Mouse (Mus musculus) frontal cortex, postnatal 10 days (tissue): Measurements from ENCODE around the gene Dand5.

ENCODE experiments used
- DNase-seq, 2 experiments: peaks; one replicate each; pipeline ENCODE4 v3.0.0; 2022; ENCODE audit warnings: low spot score in 2 of 2, mixed read lengths in 1 of 2

Gene Dand5

DNA sequence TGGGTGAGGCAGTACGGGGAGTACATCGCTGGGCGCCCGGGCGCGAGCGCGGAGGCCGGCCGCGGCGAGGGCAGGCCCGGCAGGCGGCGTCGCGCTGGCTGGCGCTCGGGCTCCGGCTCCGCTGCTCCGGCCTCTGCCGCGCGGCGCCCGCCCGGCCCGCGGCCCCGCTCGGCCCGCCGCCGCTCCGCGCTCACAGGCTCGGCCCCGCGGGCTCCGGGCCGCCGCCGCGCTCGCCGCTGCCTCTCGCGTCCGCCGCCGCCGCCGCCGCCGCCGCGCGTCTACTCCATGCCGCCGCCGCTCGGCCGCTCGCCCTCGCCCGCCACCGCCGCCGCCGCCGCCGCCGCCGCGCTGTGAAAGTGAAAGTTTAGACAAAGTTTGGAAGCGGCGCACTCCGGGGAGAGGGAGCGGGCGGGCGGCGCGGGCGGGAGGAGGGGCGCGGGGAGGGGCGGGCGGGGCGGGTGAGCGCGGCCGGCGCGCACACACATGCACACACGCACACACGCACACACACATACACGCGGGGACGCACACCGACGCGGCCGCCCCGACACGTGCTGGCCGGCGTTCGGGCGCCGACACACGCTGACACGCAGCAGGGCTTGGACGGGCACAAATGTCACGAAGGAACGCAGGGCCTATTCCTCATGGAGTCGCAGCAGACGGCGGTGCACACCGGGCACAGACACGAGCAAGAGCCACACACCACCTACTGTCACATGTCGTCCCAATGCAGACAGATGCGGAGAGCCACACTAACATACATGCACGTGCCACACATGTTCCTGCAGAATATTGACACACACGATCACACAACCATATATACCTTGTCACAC lies 22.4 kb downstream of the Dand5 start, which contains the start of gene Nfix:
Gene Nfix, minus strand, starts transcription at position 346 of the 833 bp plus-strand sequence.
- peak in 1 of 2 experiments; percentile 48 for DNase-seq

DNA sequence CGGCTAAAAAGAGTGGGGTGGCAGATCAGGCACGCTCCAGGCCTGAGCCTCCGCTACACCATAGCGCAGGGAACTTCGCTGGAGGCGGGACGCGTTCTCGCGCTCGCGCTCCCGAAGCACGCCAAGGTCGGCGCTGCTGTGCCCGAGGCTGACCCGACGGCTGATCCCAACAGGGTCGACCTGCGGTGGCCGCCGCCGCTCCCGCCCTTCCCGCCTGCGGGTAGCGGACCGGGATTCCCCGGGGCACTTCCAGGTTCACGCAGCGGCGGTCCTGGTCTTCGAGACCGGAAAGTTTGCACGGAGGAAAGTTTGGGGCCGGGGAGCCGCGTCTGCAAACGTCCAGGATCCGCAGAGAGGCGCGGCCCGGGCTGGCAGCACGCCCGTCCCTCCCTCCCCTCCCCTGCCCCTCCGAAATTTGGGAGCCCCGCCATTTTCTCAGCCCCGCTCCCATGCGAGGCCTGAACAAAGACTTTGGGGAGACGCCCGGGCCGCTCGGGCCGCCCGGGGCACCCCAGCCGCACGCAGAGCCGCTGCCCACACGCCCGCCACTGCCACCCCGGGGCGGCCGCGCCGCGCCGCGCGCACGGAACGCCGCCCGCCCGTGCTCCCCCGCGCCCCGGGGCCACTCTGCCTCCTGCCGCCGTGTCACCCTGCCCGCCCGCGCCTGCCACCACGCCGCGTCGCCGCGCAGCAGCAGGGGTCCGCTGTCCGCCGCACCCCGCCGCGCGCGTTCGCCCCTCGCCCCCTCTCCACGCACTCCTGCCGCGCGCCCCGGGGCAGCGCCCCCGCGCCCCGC lies 23.3 kb downstream of the Dand5 start:
- peak in 1 of 2 experiments; percentile 50 for DNase-seq

DNA sequence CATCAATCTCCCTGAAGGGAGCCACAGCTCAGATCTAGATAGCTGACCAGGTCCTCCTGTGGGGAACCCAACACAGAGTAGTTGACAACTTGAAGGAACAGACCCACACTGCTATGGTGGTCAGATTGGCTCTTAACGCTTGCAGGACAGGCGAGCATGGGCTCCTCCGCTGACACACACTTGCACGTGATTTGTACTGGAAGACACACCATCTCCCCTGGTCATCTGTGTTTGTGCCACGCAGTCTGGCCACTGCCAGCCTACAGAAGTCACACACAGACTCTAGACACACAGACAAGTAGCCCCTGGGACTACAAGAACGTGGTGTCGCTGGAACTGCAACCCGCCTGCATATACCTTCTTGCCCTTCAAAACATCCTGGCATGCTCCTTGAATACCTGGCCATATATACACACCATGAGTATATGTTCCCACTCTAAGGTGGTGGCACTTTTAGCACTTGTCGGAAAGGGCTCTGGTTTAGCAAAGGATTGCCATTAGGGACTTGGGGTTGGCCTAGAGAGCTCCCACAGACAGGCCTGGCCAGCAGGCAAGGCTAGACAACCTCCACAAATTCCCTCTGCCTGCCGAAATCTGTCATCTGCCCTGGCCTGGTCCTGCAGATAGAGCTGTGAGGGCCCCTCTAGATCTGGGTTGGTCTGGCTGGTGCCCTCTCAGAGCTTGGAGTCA lies 24.0 kb downstream of the Dand5 start:
- DNase-seq: no peak

DNA sequence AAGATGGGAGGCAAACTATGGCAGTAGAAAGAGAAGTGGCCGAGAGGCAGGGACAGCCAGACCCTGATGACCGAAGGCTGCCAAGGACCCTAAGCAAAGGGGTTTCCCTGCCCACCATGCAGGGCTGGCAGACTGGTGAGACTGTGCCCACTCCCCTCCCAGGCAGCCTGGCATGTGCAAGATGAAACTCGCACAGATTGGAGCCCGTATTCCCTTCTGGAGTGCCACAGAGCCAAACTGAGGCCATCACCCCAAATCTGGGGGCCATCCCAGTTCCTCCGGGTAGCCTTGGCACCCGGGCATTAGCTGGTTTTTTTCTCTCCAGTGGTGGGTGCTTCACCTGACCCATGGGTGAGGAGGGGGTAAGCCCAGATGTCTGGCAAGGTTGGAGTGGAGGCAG lies 24.7 kb downstream of the Dand5 start:
- no peak for DNase-seq

DNA sequence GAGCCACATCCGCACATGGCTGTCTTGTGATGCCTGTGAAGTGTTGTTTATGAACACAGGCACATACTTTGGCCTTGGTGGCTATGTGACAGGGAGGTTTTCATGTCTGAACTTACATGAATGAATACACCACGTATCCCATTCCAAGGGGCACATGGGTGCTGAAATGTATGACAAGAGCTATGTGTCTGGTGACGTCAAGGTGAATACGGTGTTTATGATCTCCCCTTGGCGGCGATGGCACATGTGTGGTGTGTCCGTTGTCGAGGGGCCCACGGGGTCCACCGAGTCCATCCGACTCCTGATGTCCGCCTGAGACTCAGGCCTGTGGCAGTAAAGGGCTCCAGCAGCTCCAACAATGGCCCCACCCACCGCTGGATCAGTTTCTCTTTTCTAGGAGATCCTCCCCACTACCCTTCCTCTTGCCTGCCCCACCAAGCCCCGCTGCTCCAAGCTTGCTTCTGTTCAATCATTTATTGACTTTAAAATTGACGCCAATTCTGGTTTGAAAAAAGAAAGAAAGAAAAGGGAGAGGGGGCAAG lies 25.3 kb downstream of the Dand5 start:
- DNase-seq: no peak

DNA sequence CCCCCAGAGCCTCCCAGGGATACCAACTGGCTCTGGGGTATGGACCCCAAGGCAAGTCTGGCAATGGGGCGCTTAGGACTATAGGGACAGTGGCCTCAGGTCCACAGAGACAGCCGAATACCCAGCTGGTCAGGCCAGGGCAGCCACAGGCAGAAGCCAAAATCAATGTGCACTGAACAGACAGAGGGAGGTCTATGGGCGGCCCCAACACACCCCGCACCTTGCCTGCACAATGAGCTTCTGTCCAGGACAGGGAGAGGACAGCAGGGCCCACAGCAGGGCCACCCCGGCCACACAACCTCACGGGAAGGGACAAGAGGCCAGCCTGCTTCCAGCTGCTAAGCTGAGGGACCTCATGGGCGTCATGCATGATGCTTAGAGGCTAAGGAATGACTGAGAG lies 28.1 kb downstream of the Dand5 start:
- no peak for DNase-seq

DNA sequence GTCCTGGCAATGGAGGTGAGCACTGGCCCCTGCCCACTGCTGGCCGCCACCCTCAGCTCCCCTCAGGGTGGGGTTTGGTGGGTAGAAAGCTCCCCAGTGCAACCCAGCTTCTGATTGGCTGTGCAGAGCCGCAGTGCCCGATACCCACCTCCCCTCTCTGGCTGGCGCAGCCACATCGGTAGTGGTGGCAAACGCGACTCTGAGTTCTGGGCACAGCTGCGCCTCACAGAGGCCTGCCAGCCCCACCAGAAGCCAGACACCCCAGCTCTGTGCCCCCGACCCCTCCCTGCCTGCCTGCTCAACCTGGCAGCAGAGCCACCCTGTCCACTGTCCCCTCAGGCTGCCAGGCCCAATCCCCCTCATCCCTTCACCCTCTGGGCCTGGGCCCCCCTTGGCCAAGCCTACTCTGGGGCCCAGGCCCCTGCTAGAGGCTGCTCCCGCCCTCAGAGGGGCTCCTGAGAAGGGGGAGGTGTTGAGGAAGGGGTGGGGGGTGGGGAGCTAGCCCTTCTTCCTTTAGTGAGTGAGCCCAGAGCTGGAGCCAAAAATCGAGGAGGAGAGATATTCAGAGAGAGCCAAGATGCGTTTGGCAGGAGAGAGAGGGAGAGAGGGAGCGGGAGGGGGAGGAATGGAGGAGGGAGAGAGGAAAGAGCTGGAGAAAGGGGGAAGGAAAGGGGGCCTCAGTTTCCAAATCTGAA lies 28.7 kb downstream of the Dand5 start:
- DNase-seq: peak in 1 of 2 experiments; percentile 70

DNA sequence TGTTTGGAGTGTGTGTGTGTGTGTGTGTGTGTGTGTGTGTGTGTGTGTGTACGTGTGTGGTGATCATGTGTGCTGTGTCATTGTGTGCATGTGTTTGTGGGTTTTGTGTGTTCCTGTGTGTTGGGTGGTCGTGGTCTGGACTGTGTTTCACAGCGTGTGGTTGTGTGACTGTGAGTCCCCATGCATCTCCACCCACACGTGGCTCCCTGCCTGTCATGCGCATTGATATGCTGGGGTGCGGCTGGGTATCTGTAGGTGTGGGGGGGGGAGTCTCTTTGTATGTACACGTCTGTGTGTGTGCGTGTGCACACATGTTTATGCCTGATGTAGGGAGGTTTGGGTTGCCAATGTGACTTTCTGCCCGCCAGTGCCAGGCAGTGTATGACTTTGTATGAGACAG lies 29.5 kb downstream of the Dand5 start:
- DNase-seq: no peak

DNA sequence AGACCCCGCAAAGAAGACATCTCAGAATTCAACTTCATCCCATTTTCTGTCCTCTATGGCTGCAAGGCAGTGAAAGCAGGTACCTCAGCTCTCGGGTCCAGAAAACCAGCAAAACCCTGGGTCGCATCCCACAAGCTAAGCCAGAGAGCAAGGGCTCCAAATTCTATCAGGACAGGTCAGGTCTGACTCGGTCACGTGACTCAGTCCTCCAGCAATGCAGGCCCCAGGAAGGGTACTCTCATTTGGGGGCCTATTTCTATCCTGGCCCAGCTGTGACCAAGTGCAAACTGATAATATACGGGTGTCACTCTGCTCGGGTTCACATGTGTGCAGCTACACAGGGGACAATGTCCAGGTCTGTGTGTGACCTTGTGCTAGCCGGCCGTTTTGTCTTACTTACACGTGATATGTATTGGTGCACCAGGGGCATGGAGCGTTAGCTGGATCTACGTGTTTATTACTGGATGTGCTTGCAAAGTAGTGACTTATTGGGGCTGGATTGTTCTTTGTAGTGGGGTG lies 30.1 kb downstream of the Dand5 start:
- no peak for DNase-seq

DNA sequence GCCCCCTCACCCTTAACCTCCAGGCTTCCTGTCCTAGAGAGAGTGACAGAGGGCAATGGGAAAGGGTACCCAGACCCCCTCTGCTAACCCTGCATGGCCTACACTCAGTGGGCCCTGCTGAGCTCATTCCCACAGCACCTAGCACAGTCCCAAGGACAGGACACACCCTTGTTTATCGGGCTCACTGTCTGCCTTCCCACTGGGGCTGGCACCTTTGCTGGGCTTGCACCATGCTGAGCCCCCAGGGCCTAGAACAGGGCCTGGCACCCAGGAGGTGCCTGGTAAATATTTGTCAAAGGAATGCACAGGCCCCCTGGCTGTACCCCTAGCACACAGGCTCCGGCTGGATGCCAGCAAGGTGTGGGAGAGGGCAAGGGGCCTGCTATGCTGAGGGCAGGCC lies 32.1 kb downstream of the Dand5 start:
- DNase-seq: no peak

DNA sequence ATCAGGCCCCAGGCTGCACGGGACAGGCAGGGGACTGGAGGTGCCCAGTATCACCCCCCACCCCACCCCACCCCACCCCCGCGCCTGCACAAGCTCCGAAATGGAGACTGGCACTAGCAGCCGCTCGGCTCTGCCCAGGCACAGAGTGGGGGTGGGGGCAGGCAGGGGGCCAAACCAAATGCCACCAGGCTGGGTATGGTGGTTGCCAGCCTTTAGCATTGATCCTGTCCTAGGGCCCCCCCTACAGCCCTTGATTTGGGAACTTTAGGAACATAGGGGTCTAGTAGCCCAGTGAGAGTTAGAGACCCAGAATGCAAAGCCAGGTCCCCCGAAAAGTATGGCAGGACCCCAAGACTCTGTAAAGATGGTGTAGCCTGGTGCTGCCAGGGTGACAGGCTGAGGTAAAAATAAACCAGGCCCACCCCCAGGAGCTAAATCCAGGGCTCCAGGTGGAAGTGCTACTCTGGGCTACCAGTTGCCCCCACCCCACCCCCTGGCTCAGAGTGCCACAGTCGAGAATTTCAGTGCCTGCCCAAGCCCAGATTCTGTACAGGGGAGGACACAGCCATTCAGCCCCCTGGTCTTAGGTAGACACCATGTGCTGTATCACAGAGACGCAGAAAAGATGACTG lies 32.7 kb downstream of the Dand5 start:
- no peak for DNase-seq

DNA sequence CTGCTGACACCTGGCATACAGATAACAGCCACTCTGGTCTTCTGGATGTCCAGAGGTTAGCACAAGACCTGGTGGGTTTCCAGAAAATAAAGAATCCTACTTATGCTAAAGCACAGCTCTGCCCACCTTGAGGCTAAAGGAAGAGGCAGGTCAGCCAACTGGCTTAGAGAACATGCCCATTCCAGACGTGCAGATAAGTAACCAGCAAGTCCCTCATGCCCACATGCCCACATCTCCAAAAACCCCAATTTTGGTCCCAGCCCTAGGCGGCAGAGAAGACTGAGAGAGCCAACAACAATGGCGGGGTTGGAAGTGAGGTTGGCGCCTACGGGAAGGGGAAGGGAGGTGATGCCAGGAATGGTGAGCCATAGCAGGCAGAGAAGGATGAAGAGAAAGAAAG lies 33.3 kb downstream of the Dand5 start:
- DNase-seq: no peak

DNA sequence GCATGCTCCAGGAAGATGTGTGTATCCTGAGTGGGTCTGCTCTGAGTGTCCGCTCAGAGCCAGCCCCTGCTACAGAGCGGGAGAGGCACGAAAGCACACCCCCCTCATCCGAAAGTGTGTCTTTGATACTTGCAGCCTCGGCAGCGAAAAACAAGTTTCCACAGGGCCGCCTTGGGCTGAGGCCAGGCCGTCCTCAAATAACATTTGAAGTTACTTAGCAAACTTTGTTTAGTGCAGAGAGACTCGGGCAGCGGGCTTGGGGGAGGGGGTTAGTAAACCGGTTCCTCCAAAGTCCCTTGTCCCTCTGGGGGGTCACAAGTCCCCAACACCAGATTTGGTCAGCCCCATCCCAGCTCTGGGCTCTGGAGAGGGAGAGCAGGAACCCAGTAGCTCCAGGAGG lies 33.7 kb downstream of the Dand5 start:
- DNase-seq: no peak

DNA sequence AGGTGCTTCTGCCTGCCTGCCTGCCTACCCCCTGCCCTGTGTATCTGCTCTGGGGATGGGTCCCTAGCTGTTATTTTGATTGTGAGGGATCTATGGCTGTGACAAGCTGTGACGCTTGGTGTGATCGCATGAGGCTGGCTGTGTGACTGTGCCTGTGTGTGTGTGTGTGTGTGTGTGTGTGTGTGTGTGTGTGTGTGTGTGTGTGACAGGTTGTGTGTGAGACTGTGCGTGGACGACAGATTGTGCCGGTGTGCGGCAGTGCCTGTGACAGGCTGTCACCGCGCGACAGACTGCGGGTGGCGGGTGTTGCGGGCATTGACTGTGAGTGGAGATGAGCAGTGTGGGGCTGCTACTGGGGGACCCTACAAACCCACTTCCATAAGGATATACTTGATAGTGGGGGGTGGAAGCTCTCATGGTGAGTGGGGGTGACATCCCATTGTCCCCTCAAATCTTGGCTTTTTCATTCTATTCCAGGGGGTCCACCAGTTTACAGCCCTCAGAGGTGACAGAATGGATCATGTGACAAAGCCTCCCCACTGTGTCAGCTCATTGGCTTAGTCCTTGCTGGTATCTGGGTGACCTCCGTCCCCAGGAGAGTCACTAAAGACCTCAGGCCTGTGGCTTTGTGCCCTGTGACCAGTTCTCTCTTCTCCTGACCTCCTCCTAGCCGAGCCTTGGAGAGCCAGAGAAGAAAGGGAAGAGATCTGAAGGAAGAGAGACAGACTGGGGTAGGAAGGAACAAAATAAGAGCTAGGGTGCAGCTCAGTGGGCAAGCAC lies 34.9 kb downstream of the Dand5 start:
- DNase-seq: no peak

DNA sequence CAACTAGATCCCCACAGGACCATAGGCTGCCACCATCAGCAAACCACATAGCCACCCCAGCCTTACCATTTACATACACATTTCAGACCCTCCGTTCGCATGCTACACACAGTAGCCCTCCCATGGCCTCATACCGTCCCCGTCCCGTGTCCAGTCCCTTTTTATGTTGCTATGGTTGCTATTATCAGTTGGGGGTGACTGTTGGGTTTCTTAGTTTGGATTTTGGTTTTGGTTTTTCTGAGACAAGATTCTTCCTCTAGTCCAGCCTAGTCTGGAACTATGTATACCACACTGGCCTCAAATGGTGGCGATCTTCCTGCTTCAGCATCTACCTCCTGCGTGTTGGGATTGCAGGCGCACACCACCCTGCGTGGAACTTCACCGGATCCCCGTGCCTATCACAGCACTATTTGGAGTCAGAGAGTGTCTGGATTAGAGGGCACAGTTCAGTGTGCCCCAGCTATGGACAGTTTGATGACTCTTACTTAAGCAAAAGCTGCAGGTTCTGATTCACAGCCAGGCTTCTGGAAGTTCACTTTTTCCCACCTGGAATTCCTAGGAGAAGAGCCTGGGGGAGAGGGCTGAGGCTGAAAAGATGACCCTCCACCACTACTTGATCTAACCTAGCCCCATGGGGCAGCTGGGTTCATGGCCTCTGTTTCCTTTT lies 35.7 kb downstream of the Dand5 start:
- no peak for DNase-seq

DNA sequence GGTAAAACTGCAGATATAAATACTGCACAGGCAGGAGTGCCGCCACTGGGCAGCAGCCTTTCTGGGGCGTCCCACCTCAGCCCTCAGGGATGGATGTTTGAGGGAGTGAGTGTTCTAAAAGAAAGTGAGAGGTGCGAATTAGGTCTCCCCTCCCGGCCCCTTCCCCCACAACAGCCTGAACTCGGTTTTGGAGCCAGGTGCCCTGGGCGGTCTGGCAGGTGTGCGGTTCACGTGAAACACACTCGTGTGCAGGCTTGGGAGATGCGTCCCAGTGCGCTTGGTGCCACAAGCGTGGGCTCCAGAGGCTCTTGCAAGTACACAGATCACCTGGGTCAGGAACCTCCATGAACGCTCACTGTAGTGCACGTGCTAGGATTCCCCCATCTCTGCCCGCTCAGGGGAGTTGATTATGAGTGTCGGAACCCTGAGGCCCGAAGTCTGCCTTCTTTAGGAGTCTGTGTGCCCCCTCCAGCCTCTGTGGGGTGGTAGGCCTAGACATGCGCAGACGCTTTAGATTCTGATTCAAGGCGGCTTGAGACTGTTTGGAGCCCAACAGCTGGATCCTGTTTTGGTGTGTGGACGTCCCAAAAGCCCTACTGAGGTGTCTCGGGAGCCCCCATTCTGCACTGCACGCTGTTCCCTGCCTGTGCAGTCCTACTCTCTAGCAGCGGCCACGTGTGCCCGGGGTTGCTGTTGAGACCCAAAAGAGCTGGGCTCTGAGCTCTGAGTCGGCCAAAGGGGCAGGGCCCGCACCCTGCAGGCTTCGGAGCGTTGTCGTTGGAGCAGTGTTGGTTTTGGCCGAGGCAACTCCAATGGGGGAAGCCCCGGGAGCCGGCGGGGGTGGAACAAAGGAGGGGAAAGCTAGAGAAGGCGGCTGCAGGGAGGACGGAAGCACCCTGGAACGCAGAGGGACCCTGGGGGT lies 36.6 kb downstream of the Dand5 start:
- DNase-seq: no peak

DNA sequence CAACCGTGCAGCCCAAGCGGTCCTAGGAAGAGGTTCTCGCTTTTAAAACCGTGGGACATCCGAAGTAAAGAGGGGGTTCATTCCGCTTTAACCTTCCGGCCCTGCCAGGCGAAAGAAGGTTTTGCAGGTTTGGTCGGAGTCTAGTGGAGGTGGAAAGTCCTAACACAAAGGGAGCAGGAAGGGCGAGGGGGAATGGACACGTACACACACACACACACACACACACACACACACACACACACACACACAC lies 37.2 kb downstream of the Dand5 start:
- DNase-seq: no peak

DNA sequence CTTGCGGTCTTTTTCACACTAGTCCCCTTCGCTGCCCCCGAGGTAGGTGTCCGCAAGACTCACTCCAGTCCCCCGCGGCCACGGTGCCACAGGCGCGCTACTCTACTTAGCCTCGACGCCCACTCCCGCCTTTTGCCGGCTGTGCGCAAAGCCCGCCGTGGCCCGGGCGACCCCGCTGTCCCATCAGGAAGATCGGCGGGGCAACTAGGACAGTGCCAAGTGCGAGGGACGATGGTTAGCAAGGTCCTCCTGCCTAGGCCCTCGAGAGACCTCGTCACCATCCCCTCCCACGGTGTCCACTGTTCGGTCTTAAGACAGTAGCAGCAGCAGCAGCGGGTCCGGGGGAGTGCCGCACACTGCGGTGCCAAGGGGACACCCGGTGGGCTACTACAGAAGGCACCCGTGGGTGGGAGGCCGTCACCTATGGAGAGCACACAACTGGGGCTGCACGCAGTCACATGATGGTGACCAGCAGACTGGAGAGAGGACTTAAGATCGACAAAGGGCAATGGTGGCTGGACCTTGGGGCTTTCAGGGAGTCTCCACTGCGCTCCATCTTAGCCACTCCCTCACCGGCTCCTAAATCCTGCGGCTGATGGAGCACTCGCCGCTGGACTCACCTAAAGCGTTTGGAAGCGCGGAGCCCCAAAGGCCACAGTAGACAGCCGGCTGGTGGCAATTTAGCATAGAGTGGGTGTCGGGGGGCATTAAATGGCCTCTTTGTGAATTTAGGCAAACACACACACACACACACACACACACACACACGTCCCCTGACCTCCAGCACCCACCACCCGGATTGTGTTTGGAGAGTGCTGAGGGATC lies 37.7 kb downstream of the Dand5 start:
- no peak for DNase-seq
